Mouse (Mus musculus) c-Kit-negative CD71-positive TER-119-positive erythroid progenitor cells, embryonic 14.5 days (primary cell): ENCODE measurements around the gene Pcnx.

Source experiments
- DNase-seq: peaks from one replicate; pipeline ENCODE4 v3.0.0-alpha.2; 2013; ENCODE audit warnings: low read depth, low spot score

Gene Pcnx

GRCm38 (mm10) chr12:81855031-81855430 is 4.8 kb upstream of the Pcnx start:
- DNase-seq: no peak

- no peak for DNase-seq
Measured at GRCm38 (mm10) chr12:81856696-81857095, 3.1 kb upstream of the Pcnx start.

GRCm38 (mm10) chr12:81857251-81857650 is 2.6 kb upstream of the Pcnx start:
- DNase-seq: no peak

- DNase-seq: no peak
Measured at GRCm38 (mm10) chr12:81857978-81858569, 1.7 kb upstream of the Pcnx start.

GRCm38 (mm10) chr12:81860308-81861181 is 722 bp downstream of the Pcnx start:
- no peak for DNase-seq

- DNase-seq: no peak
Measured at GRCm38 (mm10) chr12:81861199-81862085, 1.6 kb downstream of the Pcnx start.

- no peak for DNase-seq
Measured at GRCm38 (mm10) chr12:81862351-81862802, 2.6 kb downstream of the Pcnx start.

GRCm38 (mm10) chr12:81863949-81864348 is 4.1 kb downstream of the Pcnx start:
- no peak for DNase-seq

- DNase-seq: no peak
Measured at GRCm38 (mm10) chr12:81865183-81865582, 5.4 kb downstream of the Pcnx start.

- no peak for DNase-seq
Measured at GRCm38 (mm10) chr12:81867316-81867715, 7.5 kb downstream of the Pcnx start.

GRCm38 (mm10) chr12:81869205-81869940 is 9.6 kb downstream of the Pcnx start:
- DNase-seq: no peak

- DNase-seq: no peak
Measured at GRCm38 (mm10) chr12:81873345-81873744, 13.5 kb downstream of the Pcnx start.

GRCm38 (mm10) chr12:81880161-81880560 is 20.3 kb downstream of the Pcnx start:
- no peak for DNase-seq

- no peak for DNase-seq
Measured at GRCm38 (mm10) chr12:81883255-81884106, 23.7 kb downstream of the Pcnx start.

- DNase-seq: no peak
Measured at GRCm38 (mm10) chr12:81884107-81884398, 24.2 kb downstream of the Pcnx start.

GRCm38 (mm10) chr12:81884983-81885382 is 25.2 kb downstream of the Pcnx start:
- DNase-seq: no peak

GRCm38 (mm10) chr12:81885982-81886381 is 26.2 kb downstream of the Pcnx start:
- DNase-seq: no peak

- no peak for DNase-seq
Measured at GRCm38 (mm10) chr12:81888954-81889353, 29.1 kb downstream of the Pcnx start.

GRCm38 (mm10) chr12:81891946-81892345 is 32.1 kb downstream of the Pcnx start:
- DNase-seq: no peak

GRCm38 (mm10) chr12:81894311-81894710 is 34.5 kb downstream of the Pcnx start:
- no peak for DNase-seq

GRCm38 (mm10) chr12:81895986-81896385 is 36.2 kb downstream of the Pcnx start:
- DNase-seq: no peak
